Mouse (Mus musculus): ENCODE results near the gene Esrp2. TPM values are rescaled to one million over a fixed set of nuclear protein-coding genes. Genes with fewer than 3 reads are reported as not detected.

Esrp2 gene
- total RNA-seq, 4 experiments from 2014 or later, result 0.23 to 0.81 (median 0.42) TPM

DNA sequence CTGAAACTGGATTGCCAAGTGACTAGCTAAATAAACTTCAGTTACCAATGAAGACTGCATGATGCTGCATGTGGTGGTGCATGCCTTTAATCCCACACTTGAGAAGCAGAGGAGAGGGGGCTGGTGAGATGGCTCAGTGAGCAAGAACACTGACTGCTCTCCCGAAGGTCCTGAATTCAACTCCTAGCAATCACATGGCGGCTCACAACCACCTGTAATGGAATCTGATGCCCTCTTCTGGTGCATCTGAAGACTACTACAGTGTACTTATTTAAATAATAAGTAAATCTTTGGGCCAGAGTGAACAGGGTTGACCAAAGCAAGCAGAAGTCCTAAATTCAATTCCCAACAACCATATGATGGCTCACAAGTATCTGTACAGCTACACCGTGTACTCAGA is 13.3 kb downstream of the Esrp2 start:
- no peak for DNase-seq (ENCODE audit: low spot score)

DNA sequence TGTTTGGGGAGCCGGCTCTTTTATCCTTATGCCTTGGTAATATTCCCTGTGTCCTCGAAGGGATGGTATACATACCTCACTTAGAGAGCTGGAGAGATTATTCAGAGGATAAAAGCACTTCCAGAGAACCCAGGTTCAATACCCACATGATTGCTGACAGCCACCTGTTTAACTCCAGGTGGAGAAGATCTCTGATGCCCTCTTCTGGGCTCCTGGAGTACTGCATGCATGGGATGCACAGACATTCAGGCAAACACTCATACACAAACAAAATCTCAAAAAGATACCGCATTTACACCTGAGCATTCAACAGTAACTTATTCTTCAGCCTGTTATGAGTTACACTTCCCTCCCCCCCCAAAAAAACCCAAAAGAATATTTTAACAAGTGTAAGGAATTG is 20.9 kb downstream of the Esrp2 start:
- DNase-seq (ENCODE audit: low spot score), result peak; percentile 23

DNA sequence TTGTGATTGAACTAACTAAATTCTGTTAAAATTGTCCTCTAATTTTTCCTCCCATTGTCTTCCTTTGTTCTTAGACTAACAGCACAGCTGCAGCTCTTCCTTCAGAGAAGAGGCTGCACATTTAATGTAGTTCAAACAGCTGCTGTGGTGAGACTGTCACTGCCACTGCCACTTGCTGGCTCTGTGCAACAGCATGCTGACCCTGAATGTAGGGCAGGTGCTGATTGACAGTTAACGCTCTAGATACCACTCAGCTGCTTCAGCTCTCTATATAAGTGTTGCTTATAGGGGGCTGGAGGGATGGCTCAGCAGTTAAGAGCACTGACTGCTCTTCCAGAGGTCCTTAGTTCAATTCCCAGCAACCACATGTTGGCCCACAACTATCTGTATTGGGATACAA is 24.3 kb downstream of the Esrp2 start:
- DNase-seq (ENCODE audit: low spot score), result no peak

DNA sequence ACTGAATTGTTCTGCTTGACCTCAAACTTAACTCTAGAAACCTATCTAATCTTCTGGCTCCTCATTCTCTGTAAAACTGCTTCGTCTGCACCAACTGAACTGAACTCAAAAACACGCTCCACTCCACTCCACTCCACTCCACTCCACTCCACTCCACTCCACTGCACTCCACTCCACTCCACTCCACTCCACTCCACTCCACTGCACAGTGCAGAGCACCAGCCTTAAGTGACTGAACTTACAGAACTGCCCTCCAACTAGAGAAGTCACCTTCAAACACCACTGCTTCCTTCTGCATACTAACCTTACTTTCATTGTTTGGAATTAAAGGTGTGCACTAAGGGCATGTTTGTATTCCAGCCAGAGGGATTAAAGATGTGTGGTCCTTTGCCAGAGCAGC is 24.7 kb downstream of the Esrp2 start:
- no peak for DNase-seq (ENCODE audit: low spot score)

DNA sequence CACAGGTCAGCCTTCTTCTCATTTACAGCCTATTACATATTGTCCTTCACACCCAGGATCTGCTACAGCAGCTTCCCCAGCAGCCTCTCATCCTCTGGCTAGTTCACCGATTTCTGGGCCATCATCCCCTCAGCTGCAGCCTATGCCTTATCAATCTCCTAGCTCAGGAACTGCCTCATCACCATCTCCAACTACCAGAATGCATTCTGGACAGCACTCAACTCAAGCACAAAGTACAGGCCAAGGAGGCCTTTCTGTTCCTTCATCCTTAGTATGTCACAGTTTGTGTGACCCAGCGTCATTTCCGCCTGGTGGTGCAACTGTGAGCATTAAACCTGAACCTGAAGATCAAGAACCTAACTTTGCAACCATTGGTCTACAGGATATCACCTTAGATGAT is 28.0 kb downstream of the Esrp2 start:
- peak; percentile 25 for DNase-seq (ENCODE audit: low spot score)

DNA sequence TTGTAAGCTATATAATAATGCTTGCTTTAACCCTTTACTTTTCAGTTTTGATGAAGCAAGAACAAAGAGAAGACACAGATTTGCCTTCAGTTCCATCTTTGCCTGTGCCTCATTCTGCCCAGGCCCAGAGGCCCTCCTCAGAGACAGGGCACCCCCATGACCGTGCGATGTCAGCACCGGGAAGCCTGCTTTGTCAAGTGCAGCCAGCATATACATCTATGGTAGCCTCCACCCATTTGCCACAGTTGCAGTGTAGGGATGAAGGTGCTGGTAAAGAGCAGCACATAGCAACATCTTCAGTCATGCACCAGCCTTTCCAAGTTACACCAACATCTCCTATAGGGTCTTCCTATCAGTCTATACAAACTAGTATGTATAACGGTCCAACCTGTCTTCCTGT is 28.7 kb downstream of the Esrp2 start:
- peak; percentile 2 for DNase-seq (ENCODE audit: low spot score)

DNA sequence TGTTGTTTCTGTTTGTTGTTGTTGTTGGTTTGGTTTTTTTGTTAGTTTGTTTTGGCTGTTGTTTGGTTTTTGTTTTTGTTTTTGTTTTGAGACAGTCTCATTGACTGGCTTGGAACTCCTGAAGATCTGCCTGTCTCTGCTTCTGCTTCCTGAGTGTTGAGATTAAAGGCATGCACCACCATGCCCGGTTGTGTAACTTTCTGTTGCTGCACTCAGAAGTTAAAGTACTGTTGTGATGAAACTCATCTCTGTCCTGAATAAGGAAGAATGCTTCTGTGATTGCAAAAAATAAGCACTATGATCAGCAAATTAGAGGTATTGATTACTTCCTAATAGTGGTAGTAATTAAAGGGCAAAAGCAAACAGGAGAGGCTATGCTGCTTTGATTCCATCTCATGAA is 30.6 kb downstream of the Esrp2 start:
- no peak for DNase-seq (ENCODE audit: low spot score)

DNA sequence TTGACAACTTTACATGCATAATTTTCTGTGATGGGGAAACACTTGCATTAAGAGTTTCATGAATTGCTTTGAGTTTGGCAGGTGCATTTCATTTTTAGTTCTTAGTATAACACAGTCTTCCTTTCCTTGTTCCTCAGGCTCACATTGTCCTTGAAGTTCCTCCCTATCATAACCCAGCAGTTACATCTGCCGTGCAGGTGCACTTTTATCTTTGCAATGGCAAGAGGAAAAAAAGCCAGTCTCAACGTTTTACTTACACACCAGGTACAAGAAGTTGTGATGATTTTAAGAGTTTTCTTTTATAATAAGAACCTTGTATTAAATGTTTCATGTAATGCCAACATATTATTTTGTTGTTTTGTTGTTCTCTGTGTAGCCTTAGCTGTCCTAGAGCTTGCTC is 32.9 kb downstream of the Esrp2 start:
- DNase-seq (ENCODE audit: low spot score), result no peak

DNA sequence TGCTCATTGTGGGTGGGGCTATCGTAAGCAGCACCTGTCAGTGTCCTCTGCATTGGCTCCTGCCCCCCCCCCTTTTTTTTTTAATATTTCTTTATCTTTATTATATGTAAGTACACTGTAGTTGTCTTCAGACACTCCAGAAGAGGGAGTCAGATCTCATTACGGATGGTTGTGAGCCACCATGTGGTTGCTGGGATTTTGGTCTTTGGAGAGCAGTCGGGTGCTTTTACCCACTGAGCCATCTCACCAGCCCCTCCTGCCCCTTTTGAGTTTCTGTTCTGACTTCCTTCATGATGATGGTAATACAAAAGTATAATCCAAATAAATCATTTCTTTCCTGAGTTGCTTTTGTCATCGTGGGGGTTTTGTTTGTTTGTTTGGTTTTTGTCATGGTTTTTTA is 34.5 kb downstream of the Esrp2 start:
- DNase-seq (ENCODE audit: low spot score), result no peak

Other genes starting within 250 kb of the Esrp2 start
- 1 to 10 TPM in 1 of 4 experiments, under 1 TPM in 3; 0.49 to 1.1 (median 0.85) TPM for gene Nrn1l, start 243.4 kb downstream of the Esrp2 start, total RNA-seq (2022)
- 10 to 100 TPM; 15.6 to 19.2 (median 18.1) TPM for gene Pskh1, start 236.5 kb downstream of the Esrp2 start, total RNA-seq (2022)
- gene Ctrl, start 203.1 kb downstream of the Esrp2 start, total RNA-seq (2022), result under 1 TPM in 1 of 4 experiments, not detected in 3; 0.44 TPM
- 10 to 100 TPM; 54.6 to 72.9 (median 62.2) TPM for gene Psmb10, start 198.5 kb downstream of the Esrp2 start, total RNA-seq (2022)
- gene Lcat, start 193.6 kb downstream of the Esrp2 start, total RNA-seq (2022), result 1 to 10 TPM in 1 of 4 experiments, under 1 TPM in 3; 0.34 to 1.7 (median 0.57) TPM
- gene Slc12a4, start 170.9 kb downstream of the Esrp2 start, total RNA-seq (2022), result 10 to 100 TPM; 39.9 to 50.4 (median 43.5) TPM
- not detected for gene Dpep3, start 157.5 kb downstream of the Esrp2 start, total RNA-seq (2022)
- 10 to 100 TPM in 1 of 4 experiments, 1 to 10 TPM in 3; 8.5 to 10.9 (median 8.7) TPM for gene Dus2, start 145.6 kb downstream of the Esrp2 start, total RNA-seq (2022)
- gene Dpep2nb, start 131.0 kb downstream of the Esrp2 start, total RNA-seq (2022), result not detected
- gene Ddx28, start 125.1 kb downstream of the Esrp2 start, total RNA-seq (2022), result 10 to 100 TPM; 11.0 to 12.4 (median 11.2) TPM
- 10 to 100 TPM; 14.1 to 19.5 (median 18.0) TPM for gene Nfatc3, start 78.1 kb downstream of the Esrp2 start, total RNA-seq (2022)
- 10 to 100 TPM in 1 of 4 experiments, 1 to 10 TPM in 3; 7.7 to 10.0 (median 9.4) TPM for gene Pla2g15, start 13.4 kb upstream of the Esrp2 start, total RNA-seq (2022)
- gene Slc7a6, start 31.9 kb upstream of the Esrp2 start, total RNA-seq (2022), result 10 to 100 TPM in 1 of 4 experiments, 1 to 10 TPM in 3; 6.9 to 10.8 (median 9.6) TPM
- gene Slc7a6os, start 74.0 kb upstream of the Esrp2 start, total RNA-seq (2022), result 10 to 100 TPM in 2 of 4 experiments, 1 to 10 TPM in 2; 8.2 to 11.5 (median 10.0) TPM
- 10 to 100 TPM; 26.7 to 27.7 (median 26.9) TPM for gene Prmt7, start 74.0 kb upstream of the Esrp2 start, total RNA-seq (2022)
- 1 to 10 TPM; 2.5 to 3.2 (median 2.6) TPM for gene Smpd3, start 201.0 kb upstream of the Esrp2 start, total RNA-seq (2022)

All from heart, adult 8-10 months (tissue).